Mouse (Mus musculus) forebrain, postnatal 0 days (tissue): ENCODE results near the gene Dusp9. TPM values are rescaled to one million over a fixed set of nuclear protein-coding genes. Genes with fewer than 3 reads are reported as not detected.

Experiments
- ATAC-seq: fragments of 200-750 bp; cut with Nextera tagmentation; 2 replicates; pipeline ENCODE4 v1.8.0; 2017; ENCODE audit warnings: mild to moderate bottlenecking, moderate library complexity
- DNase-seq: peaks from one replicate; pipeline ENCODE4 v3.0.0-alpha.2; 2015
- H3K27ac ChIP-seq: fragments of 300-500 bp; sonication (generic); 2 replicates; pipeline ENCODE4 v1.5.1; 2014; ENCODE audit warnings: low read depth, mild to moderate bottlenecking, antibody characterized with exemption, low read length, moderate library complexity, mixed read lengths
- H3K27me3 ChIP-seq: fragments of 300-500 bp; sonication (generic); 2 replicates; pipeline ENCODE4 v1.6.1; 2014; ENCODE audit warnings: mild to moderate bottlenecking, low read length, mixed read lengths; ENCODE audit not compliant: insufficient read depth
- H3K36me3 ChIP-seq: fragments of 300-500 bp; sonication (generic); 2 replicates; pipeline ENCODE4 v1.6.1; 2014; ENCODE audit warnings: mild to moderate bottlenecking, moderate library complexity; ENCODE audit not compliant: insufficient read depth
- H3K4me1 ChIP-seq: fragments of 300-500 bp; sonication (generic); 2 replicates; pipeline ENCODE4 v1.6.1; 2014; ENCODE audit warnings: antibody characterized with exemption; ENCODE audit not compliant: insufficient read depth
- H3K4me2 ChIP-seq: fragments of 300-500 bp; sonication (generic); 2 replicates; pipeline ENCODE4 v1.6.1; 2014; ENCODE audit warnings: low read depth, mild to moderate bottlenecking, moderate library complexity
- H3K4me3 ChIP-seq: fragments of 300-500 bp; sonication (generic); 2 replicates; pipeline ENCODE4 v1.5.1; 2014; ENCODE audit warnings: low read depth, low read length, mixed read lengths
- H3K9ac ChIP-seq: fragments of 300-500 bp; sonication (generic); 2 replicates; pipeline ENCODE4 v1.6.1; 2014; ENCODE audit warnings: mild to moderate bottlenecking
- H3K9me3 ChIP-seq: fragments of 300-500 bp; sonication (generic); 2 replicates; pipeline ENCODE4 v1.6.1; 2016; ENCODE audit warnings: low read length
- CTCF ChIP-seq: sonication (generic); IDR thresholded peaks from 2 replicates; pipeline ENCODE4 v1.5.1; 2016; ENCODE audit warnings: antibody characterized with exemption, control low read depth, low read depth
- WGBS: fragments of 180-500 bp; shearing (Covaris S2); extraction: QIAGEN DNeasy Blood & Tissue Kit; methylation state at CpG from one replicate; pipeline ENCODE4 v1.1.7; 2014; 5-methylcytosine and 5-hydroxymethylcytosine counted together
- polyA plus RNA-seq: library from polyadenylated mRNA; unstranded; fragments of >200 nt; fragmentation: Nextera tagmentation; extraction: Ambion mirVana; gene quantifications from 2 replicates; pipeline ENCODE4 v1.2.1, GENCODE M21; 2015
- total RNA-seq: library from RNA; depleted of rRNA; stranded (reverse); fragments of >200 nt; gene quantifications from 2 replicates; pipeline ENCODE4 v1.2.3, GENCODE M21; 2014

Dusp9 gene
- total and polyA plus RNA-seq, 2 experiments from 2014 or later = 0.19 to 0.28 TPM

DNA sequence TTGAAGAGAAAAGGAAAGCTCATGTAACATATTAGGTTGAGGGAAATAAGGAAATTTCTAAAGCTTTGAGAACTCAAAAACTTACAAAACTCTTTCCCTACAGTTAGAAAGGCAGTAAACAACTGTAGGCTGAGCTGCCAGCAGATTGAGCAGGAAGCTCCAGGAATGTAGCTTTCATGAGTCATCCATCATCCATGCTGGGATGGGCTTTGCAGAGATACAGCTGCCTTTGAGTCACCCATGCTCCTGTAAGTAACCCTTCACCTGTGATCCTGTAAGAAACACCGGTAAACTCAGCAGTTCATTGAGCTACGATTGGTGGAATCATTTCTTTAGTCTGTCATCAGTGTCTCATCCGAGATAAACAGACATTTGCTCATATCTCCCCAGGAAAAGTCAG lies 11.7 kb downstream of the Dusp9 start:
- Histone ChIP-seq H3K4me2 (no peak overlapping the region), H3K9ac (no peak overlapping the region), H3K36me3 (no peaks in the 10 kb centered on the region), H3K27me3 (no peaks in the 10 kb centered on the region), H3K4me3 (no peak overlapping the region), H3K4me1 (no peaks in the 10 kb centered on the region), H3K27ac (no peak overlapping the region), H3K9me3 (no peaks in the 10 kb centered on the region)
- DNase-seq = no peak
- WGBS = 76% methylated on average over 3 of the region's 3 CpGs
- TF ChIP-seq CTCF = no peak
- ATAC-seq = no peak

- no peaks in the 10 kb centered on the region; the same call in 1 of the 2 replicates for H3K36me3 ChIP-seq
- no peak for ATAC-seq
- H3K4me3 ChIP-seq = no peak overlapping the region
- H3K9ac ChIP-seq = no peak overlapping the region
- WGBS = 87% methylated on average over 6 of the region's 6 CpGs
- H3K9me3 ChIP-seq = no peaks in the 10 kb centered on the region
- no peak overlapping the region for H3K27ac ChIP-seq
- no peaks in the 10 kb centered on the region for H3K4me1 ChIP-seq
- TF ChIP-seq CTCF = no peak
- H3K4me2 ChIP-seq = no peak overlapping the region
- DNase-seq = no peak
- no peaks in the 10 kb centered on the region for H3K27me3 ChIP-seq
Measured at GRCm38 (mm10) chrX:73653392-73653791, 14.2 kb downstream of the Dusp9 start.

DNA sequence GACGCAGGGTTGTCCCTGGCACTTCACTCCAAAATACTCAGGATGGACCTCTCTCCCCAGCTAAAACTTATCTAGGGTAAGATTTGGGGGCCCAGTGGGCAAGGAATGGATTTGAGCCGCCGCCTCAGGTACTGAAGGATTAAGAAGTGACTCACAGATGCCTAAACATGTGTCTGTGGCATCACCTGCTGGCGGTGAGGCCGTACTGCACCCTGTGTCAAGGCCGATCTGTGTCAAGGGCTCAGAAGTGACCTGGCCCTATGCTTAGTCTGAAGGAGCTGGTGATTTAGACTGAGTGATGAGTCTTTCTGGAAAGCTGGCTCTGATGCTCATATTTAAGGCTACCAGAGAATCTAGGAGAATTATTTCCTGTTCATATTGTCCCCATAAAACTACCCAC lies 15.0 kb downstream of the Dusp9 start:
- 16% methylated on average over 6 of the region's 6 CpGs for WGBS

DNA sequence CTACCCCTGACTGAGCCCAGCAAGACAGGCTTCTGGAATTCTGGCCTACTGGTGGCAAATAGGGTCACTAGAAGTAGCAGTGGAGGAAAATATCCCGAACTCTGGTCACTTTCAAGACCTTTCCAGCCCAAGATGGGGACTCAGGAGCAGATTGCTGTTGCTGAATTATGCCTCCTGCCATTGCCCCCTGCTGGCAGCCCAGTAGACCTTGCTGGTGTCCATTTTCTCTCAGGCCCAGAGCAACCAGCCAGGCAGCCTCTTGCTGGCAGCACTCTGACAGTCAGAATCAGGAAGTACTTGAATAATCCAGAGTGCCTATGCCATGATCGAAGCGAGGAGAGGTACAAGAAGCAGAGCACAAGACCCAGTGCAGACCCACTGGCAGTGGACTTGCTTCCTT lies 16.3 kb downstream of the Dusp9 start:
- DNase-seq = no peak
- Histone ChIP-seq H3K9ac (no peak overlapping the region), H3K4me1 (no peaks in the 10 kb centered on the region), H3K4me3 (no peak overlapping the region), H3K9me3 (no peaks in the 10 kb centered on the region), H3K4me2 (no peak overlapping the region), H3K27me3 (no peaks in the 10 kb centered on the region), H3K36me3 (no peaks in the 10 kb centered on the region; the same call in 1 of the 2 replicates), H3K27ac (no peak overlapping the region)
- no peak for ATAC-seq
- TF ChIP-seq CTCF = peak; percentile 49
- 72% methylated on average over 3 of the region's 3 CpGs for WGBS

More for the DNA sequence above, 15.0 kb downstream of the Dusp9 start:
- no peak overlapping the region for H3K4me3 ChIP-seq
- peak; percentile 88 for TF ChIP-seq CTCF
- H3K4me1 ChIP-seq = no peaks in the 10 kb centered on the region
- no peaks in the 10 kb centered on the region; the same call in 1 of the 2 replicates for H3K36me3 ChIP-seq
- DNase-seq = peak; percentile 69
- no peak overlapping the region for H3K4me2 ChIP-seq
- no peak overlapping the region for H3K9ac ChIP-seq
- peak; percentile 59; the same call in 1 of the 2 replicates for ATAC-seq
- H3K27me3 ChIP-seq = no peaks in the 10 kb centered on the region
- H3K9me3 ChIP-seq = no peaks in the 10 kb centered on the region
- H3K27ac ChIP-seq = no peak overlapping the region

DNA sequence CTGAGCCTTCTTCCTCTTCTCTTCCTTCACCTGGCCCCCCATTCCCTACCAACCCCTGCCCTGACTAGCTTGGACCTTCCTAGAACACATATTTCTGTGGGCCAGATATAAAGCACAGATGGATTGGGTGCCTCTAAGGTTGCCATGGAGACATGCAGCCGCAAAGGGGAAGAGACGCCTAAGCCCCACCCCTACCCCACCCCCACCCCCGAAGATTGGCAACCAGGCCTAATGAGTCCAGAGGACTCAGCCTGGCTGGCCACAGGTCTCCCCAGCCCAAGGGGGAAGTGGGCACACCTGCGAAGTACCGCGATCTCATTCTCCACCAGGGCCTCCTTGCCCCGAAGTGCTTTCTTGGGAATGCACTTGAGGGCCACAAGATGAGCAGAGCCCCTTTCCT lies 19.2 kb downstream of the Dusp9 start:
- TF ChIP-seq CTCF = no peak
- H3K36me3 ChIP-seq = no peaks in the 10 kb centered on the region; the same call in 1 of the 2 replicates
- DNase-seq (no peak), ATAC-seq (no peak)
- peak overlapping the region; percentile 75; the same call in 1 of the 2 replicates for H3K9ac ChIP-seq
- 45% methylated on average over 7 of the region's 7 CpGs for WGBS
- H3K4me3 ChIP-seq = peak overlapping the region; percentile 49
- no peaks in the 10 kb centered on the region for H3K27me3 ChIP-seq
- no peaks in the 10 kb centered on the region for H3K4me1 ChIP-seq
- H3K9me3 ChIP-seq = no peaks in the 10 kb centered on the region
- H3K4me2 ChIP-seq = peak overlapping the region; percentile 57
- H3K27ac ChIP-seq = peak overlapping the region; percentile 35; the same call in 1 of the 2 replicates

- WGBS = 50% methylated on average over 13 of the region's 13 CpGs
- H3K27me3 ChIP-seq = no peaks in the 10 kb centered on the region
- peak overlapping the region; percentile 49 for H3K4me3 ChIP-seq
- H3K27ac ChIP-seq = peak overlapping the region; percentile 85
- H3K9ac ChIP-seq = peak overlapping the region; percentile 75
- H3K9me3 ChIP-seq = no peaks in the 10 kb centered on the region
- no peaks in the 10 kb centered on the region for H3K4me1 ChIP-seq
- peak overlapping the region; percentile 57 for H3K4me2 ChIP-seq
- no peak for TF ChIP-seq CTCF
- no peaks in the 10 kb centered on the region; the same call in 1 of the 2 replicates for H3K36me3 ChIP-seq
- DNase-seq (peak; percentile 47), ATAC-seq (peak; percentile 64)
Measured at GRCm38 (mm10) chrX:73658936-73659574, 19.8 kb downstream of the Dusp9 start.

DNA sequence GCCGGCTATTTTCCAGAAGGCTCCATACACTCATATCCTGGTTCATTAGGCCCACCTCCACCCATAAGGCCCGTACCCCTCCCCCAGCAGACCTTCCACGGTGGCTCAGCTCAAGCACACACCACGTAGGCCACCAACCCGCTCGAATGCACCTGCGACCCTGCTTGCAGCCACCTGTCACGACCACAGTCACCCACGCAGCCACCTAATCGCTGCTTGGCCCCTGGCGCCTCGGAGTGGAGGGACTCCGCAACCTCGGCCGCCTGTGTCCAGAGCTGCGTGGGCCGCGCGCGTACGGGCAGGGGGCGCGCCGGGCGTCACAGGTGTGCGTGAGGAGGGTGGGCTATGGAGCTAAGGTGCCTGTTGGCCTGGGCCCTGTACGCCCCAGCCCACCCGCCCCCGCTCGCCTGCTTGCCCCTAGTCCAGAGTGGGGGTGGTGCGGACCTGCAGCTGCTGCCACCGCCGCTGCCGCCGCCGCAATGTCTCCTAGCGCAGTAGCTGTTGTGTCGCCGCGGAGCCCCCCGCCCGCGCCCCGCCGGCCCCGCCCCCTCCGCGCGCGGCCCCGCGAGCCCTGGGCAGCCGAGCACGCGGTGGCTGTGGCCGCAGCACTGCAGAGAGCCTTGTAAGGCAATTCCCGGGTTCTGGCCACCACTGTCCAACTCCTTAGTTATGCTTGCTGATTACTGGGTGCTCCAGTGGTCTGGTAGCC lies 20.5 kb downstream of the Dusp9 start, which contains the start of gene Pnck:
Gene Pnck (minus strand): TSS at position 543 of the 709 bp plus-strand sequence.
- Histone ChIP-seq H3K4me2 (peak within 1 kb of the TSS; percentile 57), H3K4me1 (no peaks in the 10 kb centered on the region), H3K27ac (peak within 1 kb of the TSS; percentile 85), H3K4me3 (peak within 1 kb of the TSS; percentile 49), H3K27me3 (no peaks in the 10 kb centered on the region), H3K36me3 (no peaks in the 10 kb centered on the region; the same call in 1 of the 2 replicates), H3K9ac (peak within 1 kb of the TSS; percentile 75), H3K9me3 (no peaks in the 10 kb centered on the region)
- TF ChIP-seq CTCF = no peak
- DNase-seq (peak; percentile 58), ATAC-seq (peak; percentile 71)
- WGBS = 32% methylated on average over 49 of the region's 57 CpGs
